Mouse (Mus musculus): ENCODE results near the gene Frmd4b. TPM values are rescaled to one million over a fixed set of nuclear protein-coding genes. Genes with fewer than 3 reads are reported as not detected.

Frmd4b gene
- polyA plus RNA-seq, 1 experiment from 2014 or later: 13.9 TPM

GRCm38 (mm10) chr6:97346527-97346926, 270.8 kb downstream of the Frmd4b start:
- no peak for ATAC-seq (ENCODE audit: insufficient number of reproducible peaks, low FRiP score, low TSS enrichment, low read depth)
- H3K36me3 ChIP-seq: no peaks in the 10 kb centered on the region
- no peaks in the 10 kb centered on the region for H3K9me3 ChIP-seq
- 69% methylated on average over 10 of the region's 10 CpGs for WGBS
- H3K27me3 ChIP-seq: no peaks in the 10 kb centered on the region
- H3K4me2 ChIP-seq: no peak overlapping the region
- no peak overlapping the region for H3K4me3 ChIP-seq
- H3K9ac ChIP-seq: no peak overlapping the region
- no peak overlapping the region for H3K27ac ChIP-seq
- peaks cover 5% of the 10 kb centered on the region for H3K4me1 ChIP-seq

GRCm38 (mm10) chr6:97345921-97346320, 271.4 kb downstream of the Frmd4b start:
- Histone ChIP-seq H3K4me2 (no peak overlapping the region), H3K9me3 (no peaks in the 10 kb centered on the region), H3K4me3 (no peak overlapping the region), H3K36me3 (no peaks in the 10 kb centered on the region), H3K27ac (no peak overlapping the region), H3K4me1 (peaks cover 5% of the 10 kb centered on the region), H3K27me3 (no peaks in the 10 kb centered on the region), H3K9ac (no peak overlapping the region)
- 83% methylated on average over 2 of the region's 2 CpGs for WGBS
- no peak for ATAC-seq (ENCODE audit: insufficient number of reproducible peaks, low FRiP score, low TSS enrichment, low read depth)

- WGBS: 90% methylated on average over 5 of the region's 5 CpGs
- Histone ChIP-seq H3K9ac (no peak overlapping the region), H3K27me3 (no peaks in the 10 kb centered on the region), H3K4me1 (no peaks in the 10 kb centered on the region), H3K9me3 (no peaks in the 10 kb centered on the region), H3K36me3 (no peaks in the 10 kb centered on the region), H3K4me2 (no peak overlapping the region), H3K4me3 (no peak overlapping the region), H3K27ac (no peak overlapping the region)
- no peak for ATAC-seq (ENCODE audit: insufficient number of reproducible peaks, low FRiP score, low TSS enrichment, low read depth)
Observed at GRCm38 (mm10) chr6:97342185-97342584, 275.2 kb downstream of the Frmd4b start.

GRCm38 (mm10) chr6:97341628-97342027, 275.7 kb downstream of the Frmd4b start:
- ATAC-seq (ENCODE audit: insufficient number of reproducible peaks, low FRiP score, low TSS enrichment, low read depth): no peak
- 70% methylated on average over 1 of the region's 1 CpGs for WGBS
- Histone ChIP-seq H3K36me3 (no peaks in the 10 kb centered on the region), H3K9me3 (no peaks in the 10 kb centered on the region), H3K9ac (no peak overlapping the region), H3K27me3 (no peaks in the 10 kb centered on the region), H3K4me3 (no peak overlapping the region), H3K4me2 (no peak overlapping the region), H3K27ac (no peak overlapping the region), H3K4me1 (no peaks in the 10 kb centered on the region)

GRCm38 (mm10) chr6:97341148-97341547, 276.2 kb downstream of the Frmd4b start:
- WGBS: 91% methylated on average over 3 of the region's 3 CpGs
- no peak for ATAC-seq (ENCODE audit: insufficient number of reproducible peaks, low FRiP score, low TSS enrichment, low read depth)
- no peaks in the 10 kb centered on the region for H3K36me3 ChIP-seq

GRCm38 (mm10) chr6:97340211-97340791, 277.0 kb downstream of the Frmd4b start:
- Histone ChIP-seq H3K4me2 (no peak overlapping the region), H3K4me3 (no peak overlapping the region), H3K9ac (no peak overlapping the region), H3K4me1 (no peaks in the 10 kb centered on the region), H3K27ac (no peak overlapping the region), H3K9me3 (no peaks in the 10 kb centered on the region), H3K36me3 (no peaks in the 10 kb centered on the region), H3K27me3 (no peaks in the 10 kb centered on the region)
- no peak for ATAC-seq (ENCODE audit: insufficient number of reproducible peaks, low FRiP score, low TSS enrichment, low read depth)
- WGBS: 78% methylated on average over 17 of the region's 17 CpGs

More at GRCm38 (mm10) chr6:97341148-97341547, 276.2 kb downstream of the Frmd4b start:
- Histone ChIP-seq H3K27ac (no peak overlapping the region), H3K4me3 (no peak overlapping the region), H3K9ac (no peak overlapping the region), H3K9me3 (no peaks in the 10 kb centered on the region), H3K4me2 (no peak overlapping the region), H3K4me1 (no peaks in the 10 kb centered on the region), H3K27me3 (no peaks in the 10 kb centered on the region)

- Histone ChIP-seq H3K9me3 (no peaks in the 10 kb centered on the region), H3K4me3 (no peak overlapping the region)
- ATAC-seq (ENCODE audit: insufficient number of reproducible peaks, low FRiP score, low TSS enrichment, low read depth): no peak
Observed at GRCm38 (mm10) chr6:97339271-97339681, 278.1 kb downstream of the Frmd4b start.

GRCm38 (mm10) chr6:97338843-97339242, 278.5 kb downstream of the Frmd4b start:
- Histone ChIP-seq H3K27me3 (no peaks in the 10 kb centered on the region), H3K9me3 (no peaks in the 10 kb centered on the region), H3K4me3 (no peak overlapping the region), H3K4me1 (no peaks in the 10 kb centered on the region), H3K27ac (no peak overlapping the region), H3K4me2 (no peak overlapping the region), H3K36me3 (no peaks in the 10 kb centered on the region), H3K9ac (no peak overlapping the region)
- WGBS: 64% methylated on average over 4 of the region's 4 CpGs
- ATAC-seq (ENCODE audit: insufficient number of reproducible peaks, low FRiP score, low TSS enrichment, low read depth): no peak

More at GRCm38 (mm10) chr6:97339271-97339681, 278.1 kb downstream of the Frmd4b start:
- Histone ChIP-seq H3K36me3 (no peaks in the 10 kb centered on the region), H3K9ac (no peak overlapping the region), H3K4me1 (no peaks in the 10 kb centered on the region), H3K4me2 (no peak overlapping the region), H3K27me3 (no peaks in the 10 kb centered on the region), H3K27ac (no peak overlapping the region)
- 36% methylated on average over 5 of the region's 5 CpGs for WGBS

GRCm38 (mm10) chr6:97333323-97333722, 284.0 kb downstream of the Frmd4b start:
- WGBS: 80% methylated on average over 3 of the region's 3 CpGs
- Histone ChIP-seq H3K4me3 (no peak overlapping the region), H3K27me3 (no peaks in the 10 kb centered on the region), H3K27ac (no peak overlapping the region), H3K4me1 (no peaks in the 10 kb centered on the region), H3K9me3 (no peaks in the 10 kb centered on the region), H3K4me2 (no peak overlapping the region), H3K36me3 (no peaks in the 10 kb centered on the region), H3K9ac (no peak overlapping the region)
- ATAC-seq (ENCODE audit: insufficient number of reproducible peaks, low FRiP score, low TSS enrichment, low read depth): no peak

GRCm38 (mm10) chr6:97323951-97324350, 293.4 kb downstream of the Frmd4b start:
- 71% methylated on average over 4 of the region's 4 CpGs for WGBS
- Histone ChIP-seq H3K27ac (no peak overlapping the region), H3K27me3 (no peaks in the 10 kb centered on the region), H3K4me3 (no peak overlapping the region), H3K4me1 (no peaks in the 10 kb centered on the region), H3K9me3 (no peaks in the 10 kb centered on the region), H3K9ac (no peak overlapping the region), H3K4me2 (no peak overlapping the region), H3K36me3 (no peaks in the 10 kb centered on the region)
- ATAC-seq (ENCODE audit: insufficient number of reproducible peaks, low FRiP score, low TSS enrichment, low read depth): no peak

GRCm38 (mm10) chr6:97322126-97322525, 295.2 kb downstream of the Frmd4b start:
- Histone ChIP-seq H3K4me3 (no peak overlapping the region), H3K36me3 (no peaks in the 10 kb centered on the region), H3K9ac (no peak overlapping the region), H3K27me3 (no peaks in the 10 kb centered on the region), H3K9me3 (no peaks in the 10 kb centered on the region), H3K27ac (no peak overlapping the region), H3K4me1 (no peaks in the 10 kb centered on the region), H3K4me2 (no peak overlapping the region)
- WGBS: 84% methylated on average over 12 of the region's 12 CpGs
- no peak for ATAC-seq (ENCODE audit: insufficient number of reproducible peaks, low FRiP score, low TSS enrichment, low read depth)

GRCm38 (mm10) chr6:97321156-97321555, 296.2 kb downstream of the Frmd4b start:
- H3K4me2 ChIP-seq: no peak overlapping the region
- no peak overlapping the region for H3K9ac ChIP-seq

GRCm38 (mm10) chr6:97319081-97319480, 298.3 kb downstream of the Frmd4b start:
- no peak overlapping the region for H3K27ac ChIP-seq
- no peak overlapping the region for H3K9ac ChIP-seq
- no peaks in the 10 kb centered on the region for H3K36me3 ChIP-seq
- no peaks in the 10 kb centered on the region for H3K27me3 ChIP-seq
- no peak overlapping the region for H3K4me2 ChIP-seq
- no peaks in the 10 kb centered on the region for H3K9me3 ChIP-seq
- no peak for ATAC-seq (ENCODE audit: insufficient number of reproducible peaks, low FRiP score, low TSS enrichment, low read depth)
- H3K4me3 ChIP-seq: no peak overlapping the region
- 59% methylated on average over 4 of the region's 4 CpGs for WGBS
- no peaks in the 10 kb centered on the region for H3K4me1 ChIP-seq

More at GRCm38 (mm10) chr6:97321156-97321555, 296.2 kb downstream of the Frmd4b start:
- no peaks in the 10 kb centered on the region for H3K36me3 ChIP-seq
- WGBS: 73% methylated on average over 11 of the region's 11 CpGs
- no peaks in the 10 kb centered on the region for H3K9me3 ChIP-seq
- H3K27ac ChIP-seq: no peak overlapping the region
- no peak overlapping the region for H3K4me3 ChIP-seq
- ATAC-seq (ENCODE audit: insufficient number of reproducible peaks, low FRiP score, low TSS enrichment, low read depth): no peak
- H3K27me3 ChIP-seq: no peaks in the 10 kb centered on the region
- H3K4me1 ChIP-seq: no peaks in the 10 kb centered on the region

Measured in limb, embryonic 15.5 days (tissue).